Mouse (Mus musculus) frontal cortex, postnatal 10 days (tissue): Measurements from ENCODE around the gene Abat.

ENCODE experiments used
- DNase-seq, 2 experiments: peaks; one replicate each; pipeline ENCODE4 v3.0.0; 2022; ENCODE audit warnings: low spot score in 2 of 2, mixed read lengths in 1 of 2

Abat gene

DNA sequence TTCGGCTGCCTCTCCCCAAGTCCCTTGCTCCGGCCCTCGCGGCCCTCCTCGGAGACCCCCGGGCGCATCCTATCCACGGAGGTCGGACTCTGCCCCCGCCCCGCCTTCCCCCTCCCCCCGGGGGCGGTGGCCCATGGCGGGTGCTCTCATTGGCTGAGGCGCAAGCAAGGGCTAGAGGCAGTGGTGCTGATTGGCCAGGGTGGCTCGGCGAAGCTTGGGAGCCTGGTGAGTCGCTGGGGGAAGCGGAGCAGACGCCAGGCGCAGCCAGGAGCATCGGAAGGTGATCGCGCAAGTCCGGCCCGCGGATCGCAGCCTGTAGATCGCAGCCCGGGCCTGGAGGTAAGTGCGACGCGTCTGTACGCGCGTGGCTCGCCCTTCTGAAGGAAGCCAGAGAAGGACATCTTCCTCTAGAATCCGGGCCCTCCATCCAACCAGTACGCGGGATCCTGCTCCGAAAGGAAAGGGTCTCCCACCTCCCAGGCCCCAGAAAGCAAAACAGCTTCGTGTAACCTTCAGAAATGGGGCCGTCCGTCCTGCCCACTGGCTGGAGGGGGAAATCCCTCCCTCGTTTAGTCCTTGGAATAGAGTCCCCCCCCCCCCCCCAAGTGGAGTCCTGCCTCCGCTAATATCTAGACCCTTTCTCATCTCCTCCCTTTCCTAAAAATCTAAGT, at the start of gene Abat:
TSS of gene Abat (plus strand) at position 194 of the 671 bp plus-strand sequence.
- DNase-seq = peak; percentile 95 to 96

GRCm38 (mm10) chr16:8470132-8470531, 43.1 kb upstream of the Abat start:
- no peak for DNase-seq

DNA sequence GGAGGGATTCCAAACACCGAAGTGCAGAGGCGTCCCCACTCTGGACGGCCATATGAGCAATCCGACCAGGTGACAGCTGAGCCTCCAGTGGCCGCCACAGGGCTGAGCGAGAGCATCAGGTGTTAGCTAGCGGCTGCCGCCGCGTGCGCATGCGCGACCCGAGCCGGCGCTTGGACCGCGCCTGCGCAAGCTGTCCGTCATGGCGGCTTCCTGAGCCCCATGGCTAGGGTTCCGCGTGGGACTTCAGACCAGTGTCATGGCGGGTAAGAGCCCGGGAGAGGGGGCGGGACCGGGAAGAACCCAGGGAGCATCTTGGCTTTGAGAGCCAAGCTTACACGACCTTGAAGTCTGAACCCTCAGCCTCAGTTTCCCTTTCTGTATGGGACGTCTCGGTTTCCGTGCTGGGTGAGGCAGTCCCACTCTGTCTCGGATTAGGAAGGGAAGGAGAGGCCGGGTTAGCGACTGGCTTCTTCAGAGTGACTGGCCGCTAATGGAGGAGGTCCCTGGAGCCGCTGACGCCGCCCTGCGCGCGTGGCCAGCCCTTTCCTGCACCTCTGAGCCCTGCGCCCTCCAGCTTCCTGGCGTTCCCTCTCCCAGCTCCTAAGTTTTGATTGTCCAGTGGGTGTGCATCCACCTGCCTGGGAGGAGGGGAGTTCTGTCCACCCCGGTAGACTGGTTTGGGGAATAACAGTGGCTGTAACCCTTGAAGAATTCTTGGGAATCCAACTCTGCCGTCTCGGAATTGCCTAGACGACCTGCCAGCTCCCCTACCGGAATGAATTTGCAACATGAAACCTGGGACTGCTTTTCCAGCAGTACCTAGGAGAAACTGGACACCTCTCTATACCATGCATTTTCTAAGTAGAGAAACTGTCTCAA, 42.4 kb upstream of the Abat start, which contains the start of gene Mettl22:
TSS of gene Mettl22 (plus strand) at position 186 of the 879 bp plus-strand sequence.
- DNase-seq = peak; percentile 88

- no peak for DNase-seq
These were observed 25.7 kb upstream of the Abat start for GRCm38 (mm10) chr16:8487396-8488005.

DNA sequence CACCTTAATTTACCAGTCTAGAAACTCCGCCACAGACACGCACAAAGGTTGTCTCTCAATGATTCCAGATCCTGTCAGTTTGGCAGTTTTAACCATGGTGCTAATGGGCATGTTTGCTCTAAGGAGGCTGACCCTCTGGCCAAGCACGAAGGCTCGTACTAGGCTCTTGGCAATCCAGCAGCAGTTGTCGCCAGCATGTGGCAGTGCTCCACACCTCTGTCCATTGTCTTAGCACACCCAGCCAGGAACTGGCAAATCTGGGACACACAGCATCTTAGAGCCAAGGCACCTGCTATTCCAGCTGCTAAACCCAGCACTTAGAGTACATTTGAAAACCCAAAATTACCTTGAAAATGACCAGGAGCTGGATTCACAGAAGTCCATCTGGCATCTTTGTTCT, 23.9 kb upstream of the Abat start:
- DNase-seq = no peak

GRCm38 (mm10) chr16:8491743-8492490, 21.3 kb upstream of the Abat start:
- no peak for DNase-seq

DNA sequence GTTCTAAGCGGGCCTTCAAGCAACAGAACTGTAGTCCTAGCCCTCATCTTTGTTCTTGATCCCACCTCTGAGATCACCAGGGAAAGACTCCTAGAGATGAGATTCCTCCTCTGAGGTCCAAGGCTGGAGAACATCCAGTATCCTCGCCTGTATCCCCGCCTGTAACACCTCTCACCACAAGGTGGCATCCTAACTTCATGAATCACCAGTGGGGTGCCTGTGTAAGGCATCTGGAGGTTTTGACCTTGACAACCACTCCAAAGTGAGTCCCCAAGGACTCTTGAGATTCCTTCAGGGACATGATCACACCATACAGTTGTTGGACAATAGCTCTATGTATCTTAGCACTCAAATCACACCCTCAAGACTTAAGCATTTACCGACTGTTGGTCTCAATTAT, 19.0 kb upstream of the Abat start:
- peak in 1 of 2 experiments; percentile 62 for DNase-seq

- DNase-seq = no peak
These were observed 16.3 kb upstream of the Abat start for GRCm38 (mm10) chr16:8496967-8497366.

- DNase-seq = no peak
These were observed 9.0 kb upstream of the Abat start for GRCm38 (mm10) chr16:8504271-8504670.

DNA sequence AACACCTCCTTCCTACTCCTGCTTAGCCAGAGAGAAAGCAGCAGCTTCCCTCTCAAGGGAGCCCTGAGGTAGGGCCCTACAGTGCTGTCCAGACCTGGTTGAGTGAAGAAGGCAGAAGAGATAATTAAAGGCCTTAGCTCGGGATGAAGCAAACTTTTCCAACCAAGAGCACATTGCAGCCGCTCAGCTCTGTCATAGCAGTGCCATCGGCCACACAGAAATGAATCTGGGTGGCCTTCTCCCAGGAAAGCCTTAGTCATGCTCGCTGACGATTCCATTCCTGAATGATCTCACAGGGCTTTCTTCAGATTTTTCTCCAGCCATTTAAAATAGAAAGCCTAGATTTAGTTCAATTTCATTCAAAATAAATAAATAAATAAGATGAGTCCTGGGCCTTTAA, 3.3 kb upstream of the Abat start:
- DNase-seq = no peak

DNA sequence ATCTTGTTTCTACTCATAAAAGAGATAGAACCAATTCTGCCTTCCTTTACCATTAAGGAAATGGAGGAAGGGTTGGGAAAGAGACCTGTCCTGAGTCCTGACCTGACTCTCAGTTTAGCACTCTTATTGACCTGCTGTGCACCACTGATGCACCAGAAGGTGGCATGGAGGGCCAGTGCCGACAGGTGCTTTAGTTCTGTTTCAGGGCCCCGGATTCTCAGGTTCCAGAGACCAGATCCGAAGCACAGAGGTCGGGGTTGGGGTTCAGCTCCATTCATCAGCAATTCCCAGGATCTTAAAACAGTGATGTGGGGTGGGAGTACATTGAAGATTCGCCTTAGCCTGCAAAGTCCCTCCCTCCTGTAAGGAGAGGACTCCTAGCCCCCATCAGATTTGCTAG, 399 bp upstream of the Abat start:
- DNase-seq = no peak

GRCm38 (mm10) chr16:8514180-8514579, 951 bp downstream of the Abat start:
- DNase-seq = peak in 1 of 2 experiments; percentile 32

- DNase-seq = no peak
These were observed 7.3 kb downstream of the Abat start for GRCm38 (mm10) chr16:8520525-8520924.

- no peak for DNase-seq
These were observed 8.1 kb downstream of the Abat start for GRCm38 (mm10) chr16:8521322-8521721.

- DNase-seq = peak; percentile 61 to 68
These were observed 10.4 kb downstream of the Abat start for GRCm38 (mm10) chr16:8523480-8524144.

DNA sequence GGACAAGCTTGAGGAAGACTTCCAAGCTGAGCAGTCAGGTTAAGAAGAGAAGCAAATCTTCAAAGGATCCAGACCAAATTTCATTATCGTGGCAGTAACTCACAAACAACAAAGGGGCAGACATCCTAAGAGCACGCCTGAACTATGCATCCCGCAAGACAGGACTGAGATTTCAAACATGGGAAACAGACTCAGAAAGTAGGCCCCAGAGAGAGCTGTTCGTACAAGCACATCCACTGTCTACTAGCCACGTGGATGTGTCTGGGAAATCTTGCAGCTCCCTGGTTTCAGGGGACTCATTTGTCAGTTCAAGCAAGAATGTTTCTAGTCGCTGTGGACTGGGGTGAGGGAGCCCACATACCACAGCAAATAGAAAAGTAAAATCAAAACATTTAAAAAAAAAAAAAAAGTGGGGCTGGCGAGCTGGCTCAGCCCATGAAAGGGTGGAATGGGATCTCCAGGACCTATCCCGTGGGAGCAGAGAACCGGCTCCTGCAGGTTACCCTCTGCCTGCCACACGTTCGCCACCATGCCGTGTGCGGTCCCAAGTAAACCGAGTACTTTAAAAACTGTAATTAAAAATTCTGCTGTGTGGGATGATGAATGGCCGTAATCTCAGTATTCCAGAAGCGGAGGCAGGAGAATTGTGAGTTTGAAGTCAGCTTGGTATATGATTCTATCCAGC, 11.1 kb downstream of the Abat start:
- DNase-seq = no peak

GRCm38 (mm10) chr16:8525293-8525692, 12.1 kb downstream of the Abat start:
- DNase-seq = no peak

DNA sequence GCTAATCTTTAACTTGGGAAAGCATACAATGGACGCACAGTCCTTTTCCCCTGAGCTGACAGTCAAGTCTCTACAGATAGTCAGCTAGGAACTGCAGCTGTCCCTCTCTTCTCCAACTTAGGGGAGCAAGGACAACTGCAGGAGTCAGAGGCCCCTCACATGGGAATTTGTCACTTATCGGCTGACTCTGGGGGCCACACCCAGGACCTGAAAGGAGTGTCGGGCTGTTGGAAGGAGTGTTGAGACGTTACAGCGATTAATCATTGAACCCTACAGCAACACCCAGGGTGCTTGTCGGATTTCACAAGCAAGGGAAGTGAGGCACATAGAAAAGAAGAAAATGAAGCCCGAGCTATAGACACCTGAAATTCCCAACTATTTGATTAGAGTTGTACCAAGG, 12.6 kb downstream of the Abat start:
- DNase-seq = no peak

GRCm38 (mm10) chr16:8529389-8529788, 16.2 kb downstream of the Abat start:
- DNase-seq = no peak

DNA sequence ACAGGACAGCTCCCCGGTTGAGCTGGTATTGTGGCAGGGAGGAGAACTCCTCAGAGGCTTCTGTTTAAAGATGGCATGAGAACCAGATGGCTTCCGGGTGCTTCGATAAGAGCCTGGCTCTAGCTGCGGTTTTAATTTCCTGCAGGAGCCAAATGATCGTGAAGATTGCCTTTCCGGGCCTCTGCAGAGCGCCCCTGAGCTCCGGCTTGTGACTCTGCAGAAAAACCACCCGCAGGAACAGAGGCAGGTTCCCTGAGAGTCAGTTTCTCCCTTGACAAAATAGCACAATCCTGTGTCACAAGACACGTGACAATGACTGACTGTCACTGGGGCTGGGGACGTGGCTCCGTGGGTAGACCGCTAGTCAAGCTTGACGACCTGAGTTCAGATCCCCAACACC, 16.8 kb downstream of the Abat start:
- no peak for DNase-seq

- DNase-seq = no peak
These were observed 19.2 kb downstream of the Abat start for GRCm38 (mm10) chr16:8532461-8532860.
